Mouse (Mus musculus) lung, adult 2 months (tissue): ENCODE results near the gene Cyp2j13. TPM values are rescaled to one million over a fixed set of nuclear protein-coding genes. Genes with fewer than 3 reads are reported as not detected.

Experiments used
- polyA plus RNA-seq: library from polyadenylated mRNA; depleted of rRNA; stranded (reverse); fragments of >200 nt; gene quantifications from 2 replicates; pipeline ENCODE4 v1.2.3, GENCODE M21; 2012; rRNA removed

Cyp2j13 gene
- polyA plus RNA-seq, 1 experiment, result not detected

Other genes starting within 250 kb of the Cyp2j13 start
- 2.4 and 2.9 TPM in 2 replicates for gene Hook1, start 110.3 kb downstream of the Cyp2j13 start, polyA plus RNA-seq
- gene Cyp2j12, start 63.6 kb upstream of the Cyp2j13 start, polyA plus RNA-seq, result not detected in 2 replicates
- not detected in 2 replicates for gene Cyp2j7, start 159.1 kb upstream of the Cyp2j13 start, polyA plus RNA-seq